Mouse (Mus musculus) thymus, adult 2 months (tissue): ENCODE data around the gene Mknk1. TPM values are rescaled to one million over a fixed set of nuclear protein-coding genes. Genes with fewer than 3 reads are reported as not detected.

Experiments used
- DNase-seq: peaks from one replicate; pipeline ENCODE4 v3.0.0; 2021
- H3K27ac ChIP-seq: fragments of 200-500 bp; 2 replicates; pipeline ENCODE4 v1.5.1; 2012; ENCODE audit warnings: low read length, control low read depth; ENCODE audit not compliant: control insufficient read depth, insufficient read depth
- H3K27me3 ChIP-seq: fragments of 200-500 bp; 2 replicates; pipeline ENCODE4 v1.6.1; 2012; ENCODE audit warnings: mild to moderate bottlenecking, low read length, moderate library complexity, mixed read lengths; ENCODE audit not compliant: control insufficient read depth, insufficient read depth
- H3K36me3 ChIP-seq: fragments of 200-500 bp; 2 replicates; pipeline ENCODE4 v1.6.1; 2012; ENCODE audit warnings: mild to moderate bottlenecking, low read length, moderate library complexity; ENCODE audit not compliant: control insufficient read depth, insufficient read depth
- H3K4me1 ChIP-seq: fragments of 200-500 bp; replicated peaks from 2 replicates; pipeline ENCODE4 v1.6.1; 2012; ENCODE audit warnings: low read length; ENCODE audit not compliant: control insufficient read depth, insufficient read depth
- H3K4me3 ChIP-seq: fragments of 200-500 bp; 2 replicates; pipeline ENCODE4 v1.5.1; 2012; ENCODE audit warnings: mild to moderate bottlenecking, low read length, control low read depth, moderate library complexity; ENCODE audit not compliant: control insufficient read depth, insufficient read depth
- CTCF ChIP-seq: fragments of 200-500 bp; IDR thresholded peaks from 2 replicates; pipeline ENCODE4 v1.5.1; 2012; ENCODE audit warnings: mild to moderate bottlenecking, control low read depth, low read length, moderate library complexity, borderline replicate concordance; ENCODE audit not compliant: control insufficient read depth, poor library complexity, insufficient read depth; ENCODE audit errors: extremely low read depth
- POLR2A ChIP-seq: fragments of 200-500 bp; IDR thresholded peaks from 2 replicates; pipeline ENCODE4 v1.6.1; 2012; ENCODE audit warnings: mild to moderate bottlenecking, low read length, control low read depth, moderate library complexity; ENCODE audit not compliant: control insufficient read depth, poor library complexity, insufficient read depth; ENCODE audit errors: extremely low read depth
- WGBS: fragments of 180-500 bp; shearing (Covaris S2); methylation state at CpG from one replicate; pipeline ENCODE4 v1.1.7; 2018; 5-methylcytosine and 5-hydroxymethylcytosine counted together
- polyA plus RNA-seq: library from polyadenylated mRNA; depleted of rRNA; stranded (reverse); fragments of >200 nt; gene quantifications from 2 replicates; pipeline ENCODE4 v1.2.3, GENCODE M21; 2012

Mknk1 gene
- polyA plus RNA-seq, 1 experiment, result 136 TPM

DNA sequence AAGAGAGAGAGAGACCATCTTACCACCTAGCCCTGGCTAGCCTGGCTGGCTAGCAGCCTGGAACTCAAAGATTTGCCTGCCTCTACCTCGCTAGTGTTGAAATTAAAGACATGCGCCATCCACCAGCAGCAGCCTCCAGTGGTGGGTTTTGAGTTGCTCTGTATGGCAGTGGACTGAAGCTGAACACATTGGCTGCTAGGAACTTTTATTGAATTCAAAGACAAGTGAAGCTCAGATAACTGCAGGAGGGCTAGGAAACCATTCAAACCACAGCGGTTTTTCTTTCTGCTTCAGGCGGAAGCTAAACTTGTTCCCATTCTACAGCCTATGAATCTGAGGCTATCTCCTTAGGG, 11.5 kb upstream of the Mknk1 start:
- H3K4me1 ChIP-seq, result peaks cover 32% of the 10 kb centered on the region
- WGBS, result 2% methylated on average over 4 of the region's 4 CpGs
- no peak for DNase-seq
- H3K36me3 ChIP-seq, result no peaks in the 10 kb centered on the region; the same call in 1 of the 2 replicates
- H3K27ac ChIP-seq, result no peak overlapping the region
- H3K4me3 ChIP-seq, result peak overlapping the region; percentile 90
- TF ChIP-seq POLR2A (no peak), CTCF (no peak)
- no peaks in the 10 kb centered on the region for H3K27me3 ChIP-seq

DNA sequence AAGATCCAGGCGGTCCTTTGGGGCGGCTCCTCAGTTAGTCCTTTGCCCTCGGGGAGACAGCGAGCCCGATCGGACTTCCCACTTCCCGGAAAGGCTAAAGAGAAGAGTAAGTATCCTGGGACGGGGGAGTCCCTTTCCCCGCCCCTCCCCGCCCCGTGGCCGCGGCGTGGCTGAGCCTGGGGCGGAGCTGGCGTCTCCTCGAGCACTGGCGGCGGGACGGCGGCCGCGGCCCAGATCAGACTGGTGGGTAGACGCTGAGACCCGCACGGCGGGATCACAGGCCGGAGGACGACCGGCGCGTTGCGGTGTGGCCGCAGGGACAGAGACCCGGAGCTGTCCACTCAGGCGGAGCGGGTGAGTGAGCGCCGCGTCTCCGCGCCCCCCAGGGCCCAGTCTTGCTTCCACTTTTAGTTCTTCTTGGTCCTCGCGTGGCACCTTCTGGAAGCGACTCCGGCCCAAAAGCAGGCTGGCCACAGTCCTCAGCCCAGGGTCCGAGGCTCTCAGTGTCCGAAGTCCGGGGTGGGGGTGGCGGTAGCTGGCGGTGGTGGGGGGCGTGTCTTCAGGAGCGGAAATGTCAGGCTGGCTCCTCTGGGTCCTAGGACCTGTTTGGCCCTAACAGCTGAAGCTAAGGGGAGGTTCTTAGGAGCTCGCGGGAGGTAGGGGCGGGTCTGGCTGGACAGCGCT, 11.0 kb upstream of the Mknk1 start, which contains the start of gene Mob3c:
TSS of gene Mob3c (plus strand) at position 205 of the 684 bp plus-strand sequence.
- Histone ChIP-seq H3K27ac (peak within 1 kb of the TSS; percentile 31; the same call in 1 of the 2 replicates), H3K4me3 (peak within 1 kb of the TSS; percentile 90), H3K4me1 (peaks cover 32% of the 10 kb centered on the region), H3K36me3 (no peaks in the 10 kb centered on the region; the same call in 1 of the 2 replicates), H3K27me3 (no peaks in the 10 kb centered on the region)
- under 1% methylated on average over 57 of the region's 57 CpGs for WGBS
- TF ChIP-seq POLR2A (0 out of 2 replicates have a peak, but pooled peaks have one; percentile 18), CTCF (no peak)
- peak; percentile 69 for DNase-seq

DNA sequence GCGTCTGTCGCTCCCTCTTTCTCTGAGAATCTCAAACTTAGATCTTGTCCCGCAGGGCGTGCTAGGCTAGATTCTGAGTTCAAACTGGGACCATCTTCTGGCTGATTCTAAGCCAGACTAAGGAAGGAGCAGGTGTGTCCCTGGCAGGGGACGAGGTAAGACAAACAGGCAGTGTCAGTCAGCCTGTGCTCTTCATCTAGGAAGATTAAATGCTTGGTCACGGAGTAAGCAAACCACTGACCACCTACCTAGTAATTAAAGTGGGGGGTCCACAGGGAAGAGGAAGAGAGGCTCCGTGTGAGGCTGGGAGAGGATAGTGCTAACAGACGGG, 10.5 kb upstream of the Mknk1 start:
- TF ChIP-seq CTCF (no peak), POLR2A (no peak)
- 15% methylated on average over 8 of the region's 8 CpGs for WGBS
- Histone ChIP-seq H3K27ac (no peak overlapping the region), H3K4me3 (peak overlapping the region; percentile 90), H3K36me3 (no peaks in the 10 kb centered on the region; the same call in 1 of the 2 replicates), H3K27me3 (no peaks in the 10 kb centered on the region), H3K4me1 (peaks cover 32% of the 10 kb centered on the region)
- DNase-seq, result no peak

DNA sequence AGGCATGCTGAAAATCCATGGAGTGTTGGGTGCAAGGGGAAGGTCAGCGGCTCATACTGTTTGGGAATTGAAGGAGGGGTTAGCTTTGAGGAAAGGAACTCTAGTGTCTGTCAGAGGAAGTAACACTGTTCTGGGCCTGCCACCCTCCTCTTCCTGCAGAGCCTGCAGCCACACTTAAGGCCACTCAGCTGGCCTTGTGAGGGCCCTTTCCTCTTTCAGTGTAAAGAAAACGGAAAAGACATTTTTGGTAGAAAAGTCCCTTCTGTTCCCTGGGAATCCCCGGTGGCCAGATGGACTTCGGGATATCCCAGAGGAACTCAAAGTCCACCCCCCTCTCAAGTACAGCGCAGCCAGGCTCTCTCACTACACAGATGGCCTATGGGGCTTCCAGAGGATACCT, 8.5 kb upstream of the Mknk1 start:
- Histone ChIP-seq H3K27me3 (no peaks in the 10 kb centered on the region), H3K4me3 (no peak overlapping the region), H3K4me1 (peaks cover 32% of the 10 kb centered on the region), H3K27ac (0 out of 2 replicates have a peak overlapping the region, but pooled peaks have one; percentile 8), H3K36me3 (no peaks in the 10 kb centered on the region; the same call in 1 of the 2 replicates)
- 31% methylated on average over 5 of the region's 5 CpGs for WGBS
- TF ChIP-seq POLR2A (no peak), CTCF (no peak)
- DNase-seq, result no peak

DNA sequence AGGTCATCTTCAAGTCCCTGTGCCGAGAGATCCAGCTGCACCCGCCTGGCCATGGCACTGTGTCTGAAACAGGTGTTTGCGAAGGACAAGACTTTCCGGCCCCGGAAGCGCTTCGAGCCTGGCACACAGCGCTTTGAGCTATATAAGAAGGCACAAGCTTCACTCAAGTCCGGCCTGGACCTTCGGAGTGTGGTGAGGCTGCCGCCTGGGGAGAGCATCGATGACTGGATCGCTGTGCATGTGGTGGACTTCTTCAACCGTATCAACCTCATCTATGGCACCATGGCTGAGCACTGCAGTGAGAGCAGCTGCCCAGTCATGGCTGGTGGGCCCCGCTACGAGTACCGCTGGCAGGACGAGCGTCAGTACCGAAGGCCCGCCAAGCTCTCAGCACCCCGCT, 7.8 kb upstream of the Mknk1 start:
- H3K4me3 ChIP-seq, result no peak overlapping the region
- H3K27me3 ChIP-seq, result no peaks in the 10 kb centered on the region
- TF ChIP-seq CTCF (no peak), POLR2A (no peak)
- 86% methylated on average over 22 of the region's 22 CpGs for WGBS
- no peak for DNase-seq
- no peak overlapping the region for H3K27ac ChIP-seq
- H3K36me3 ChIP-seq, result no peaks in the 10 kb centered on the region; the same call in 1 of the 2 replicates
- peaks cover 32% of the 10 kb centered on the region for H3K4me1 ChIP-seq

DNA sequence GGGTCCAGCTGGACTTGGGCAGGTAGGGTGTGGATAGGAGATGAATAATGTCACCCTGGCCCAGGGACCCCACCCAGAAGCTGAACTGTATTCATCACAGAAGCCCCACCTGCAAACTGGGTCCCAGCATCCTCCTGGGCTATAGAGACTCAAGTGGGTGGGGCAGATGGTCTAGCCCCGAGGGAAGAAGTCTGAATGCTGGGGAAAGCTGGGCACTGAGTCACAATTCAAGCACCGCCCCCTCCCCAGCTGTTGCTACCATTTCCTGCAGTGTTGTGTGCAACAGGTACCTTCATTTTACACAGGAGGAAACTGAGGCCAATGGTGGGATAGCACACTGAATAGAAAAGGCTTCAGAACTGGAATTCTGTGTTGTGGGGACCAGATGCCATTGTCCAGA, 7.0 kb upstream of the Mknk1 start:
- H3K27ac ChIP-seq, result no peak overlapping the region
- TF ChIP-seq POLR2A (no peak), CTCF (no peak)
- no peaks in the 10 kb centered on the region for H3K27me3 ChIP-seq
- WGBS, result 48% methylated on average over 2 of the region's 2 CpGs
- H3K4me3 ChIP-seq, result no peak overlapping the region
- H3K4me1 ChIP-seq, result peaks cover 32% of the 10 kb centered on the region
- no peak for DNase-seq
- H3K36me3 ChIP-seq, result no peaks in the 10 kb centered on the region; the same call in 1 of the 2 replicates
